Mouse (Mus musculus) G1E (cell line): ENCODE measurements at regions not wholly inside any gene's neighbourhood (a gene's known extent, or its start where the extent isn't known, plus 50 kb on each side); places are given as distances from the start of the nearest gene placed in this dataset.

Experiments
- ATAC-seq: 2 replicates; pipeline ENCODE4 v1.8.0; 2016; ENCODE audit warnings: mild to moderate bottlenecking; ENCODE audit not compliant: insufficient number of reproducible peaks, poor library complexity, low FRiP score, severe bottlenecking; ENCODE audit errors: extremely low read depth
- DNase-seq: peaks from one replicate; pipeline ENCODE4 v3.0.0; 2012; ENCODE audit warnings: low spot score
- H3K27me3 ChIP-seq: 2 replicates; pipeline ENCODE4 v1.6.1; 2012; ENCODE audit warnings: mild to moderate bottlenecking, low read length, inconsistent platforms; ENCODE audit not compliant: insufficient read depth
- H3K36me3 ChIP-seq: replicated peaks from 2 replicates; pipeline ENCODE3; 2012; ENCODE audit warnings: mild to moderate bottlenecking, inconsistent platforms
- H3K4me1 ChIP-seq: 2 replicates; pipeline ENCODE4 v1.6.1; 2012; ENCODE audit warnings: low read depth, low read length, inconsistent platforms, mixed read lengths; ENCODE audit not compliant: insufficient read depth
- H3K4me3 ChIP-seq: 2 replicates; pipeline ENCODE4 v1.5.1; 2012; ENCODE audit warnings: low read depth, mild to moderate bottlenecking, inconsistent platforms, low read length, moderate library complexity, mixed read lengths
- H3K9me3 ChIP-seq: replicated peaks from 2 replicates; pipeline ENCODE4 v1.6.1; 2012; ENCODE audit warnings: inconsistent platforms
- CTCF ChIP-seq: IDR thresholded peaks from 2 replicates; pipeline ENCODE4 v1.5.1; 2012; ENCODE audit warnings: low read depth, low read length, inconsistent platforms, mixed read lengths
- GATA1 ChIP-seq: IDR thresholded peaks from 2 replicates; pipeline ENCODE4 v1.6.1; 2012; ENCODE audit warnings: borderline replicate concordance, low read length, inconsistent platforms, mixed read lengths
- GATA2 ChIP-seq: IDR thresholded peaks from 2 replicates; pipeline ENCODE4 v1.6.1; 2012; ENCODE audit warnings: low read depth, low read length, inconsistent platforms, borderline replicate concordance
- POLR2AphosphoS5 ChIP-seq: IDR thresholded peaks from 2 replicates; pipeline ENCODE4 v1.6.1; 2012; ENCODE audit warnings: low read depth, low read length, inconsistent platforms; ENCODE audit not compliant: insufficient replicate concordance
- TAL1 ChIP-seq: conservative IDR thresholded peaks from 2 replicates; pipeline ENCODE4 v1.6.1; 2012; ENCODE audit warnings: low read depth, low read length, inconsistent platforms, mixed read lengths

GRCm38 (mm10) chr13:102255401-102256371 is 437.7 kb upstream of the Cd180 start:
- H3K27me3 ChIP-seq: peaks cover 7% of the 10 kb centered on the region; the same call in 1 of the 2 replicates
- no peak for ATAC-seq
- H3K4me1 ChIP-seq: no peaks in the 10 kb centered on the region
- H3K4me3 ChIP-seq: no peak overlapping the region
- no peaks in the 10 kb centered on the region for H3K36me3 ChIP-seq
- no peak for DNase-seq
- no peaks in the 10 kb centered on the region for H3K9me3 ChIP-seq
- TF ChIP-seq POLR2AphosphoS5: no peak
- TF ChIP-seq GATA1: no peak
- TF ChIP-seq GATA2: no peak
- no peak for TF ChIP-seq CTCF
- no peak for TF ChIP-seq TAL1

- Histone ChIP-seq H3K4me1 (no peaks in the 10 kb centered on the region), H3K4me3 (no peak overlapping the region), H3K9me3 (no peaks in the 10 kb centered on the region), H3K36me3 (no peaks in the 10 kb centered on the region), H3K27me3 (peaks cover 7% of the 10 kb centered on the region; the same call in 1 of the 2 replicates)
- ATAC-seq (no peak), DNase-seq (no peak)
- no peak for TF ChIP-seq GATA1
- TF ChIP-seq CTCF: no peak
- TF ChIP-seq POLR2AphosphoS5: no peak
- no peak for TF ChIP-seq GATA2
- no peak for TF ChIP-seq TAL1
Measured at GRCm38 (mm10) chr13:102258207-102258606, 435.2 kb upstream of the Cd180 start.

GRCm38 (mm10) chr13:102273818-102274217 is 419.5 kb upstream of the Cd180 start:
- Histone ChIP-seq H3K9me3 (no peaks in the 10 kb centered on the region), H3K36me3 (no peaks in the 10 kb centered on the region), H3K4me3 (no peak overlapping the region), H3K4me1 (no peaks in the 10 kb centered on the region), H3K27me3 (no peaks in the 10 kb centered on the region)
- TF ChIP-seq GATA1 (no peak), POLR2AphosphoS5 (no peak), TAL1 (no peak), CTCF (no peak), GATA2 (no peak)
- DNase-seq (no peak), ATAC-seq (no peak)

GRCm38 (mm10) chr13:102275296-102275695 is 418.1 kb upstream of the Cd180 start:
- DNase-seq: no peak
- Histone ChIP-seq H3K27me3 (no peaks in the 10 kb centered on the region), H3K4me3 (no peak overlapping the region), H3K36me3 (no peaks in the 10 kb centered on the region), H3K9me3 (no peaks in the 10 kb centered on the region), H3K4me1 (no peaks in the 10 kb centered on the region)
- ATAC-seq: no peak
- TF ChIP-seq CTCF (no peak), TAL1 (no peak), GATA2 (no peak), POLR2AphosphoS5 (no peak), GATA1 (no peak)

GRCm38 (mm10) chr13:102276885-102277284 is 416.5 kb upstream of the Cd180 start:
- H3K27me3 ChIP-seq: no peaks in the 10 kb centered on the region
- DNase-seq (no peak), ATAC-seq (no peak)
- no peaks in the 10 kb centered on the region for H3K36me3 ChIP-seq
- TF ChIP-seq GATA2: no peak
- no peak for TF ChIP-seq TAL1
- TF ChIP-seq GATA1: no peak
- no peak for TF ChIP-seq POLR2AphosphoS5
- no peak for TF ChIP-seq CTCF
- no peaks in the 10 kb centered on the region for H3K4me1 ChIP-seq
- H3K4me3 ChIP-seq: no peak overlapping the region
- H3K9me3 ChIP-seq: no peaks in the 10 kb centered on the region

- no peaks in the 10 kb centered on the region for H3K9me3 ChIP-seq
- ATAC-seq (no peak), DNase-seq (no peak)
- no peaks in the 10 kb centered on the region for H3K4me1 ChIP-seq
- TF ChIP-seq GATA2 (no peak), CTCF (no peak), POLR2AphosphoS5 (no peak), GATA1 (no peak), TAL1 (no peak)
- H3K4me3 ChIP-seq: no peak overlapping the region
- no peaks in the 10 kb centered on the region for H3K36me3 ChIP-seq
- no peaks in the 10 kb centered on the region for H3K27me3 ChIP-seq
Measured at GRCm38 (mm10) chr13:102280198-102280597, 413.2 kb upstream of the Cd180 start.
